Mouse (Mus musculus) stomach, embryonic 14.5 days (tissue): ENCODE data around the gene Abcb9. TPM values are rescaled to one million over a fixed set of nuclear protein-coding genes. Genes with fewer than 3 reads are reported as not detected.
A peak's percentile ranks its signal among the peaks of the same experiment; 100 is the strongest.

ENCODE experiments used
- ATAC-seq: fragments of 200-750 bp; cut with Nextera tagmentation; 2 replicates; pipeline ENCODE4 v1.8.0; 2017; ENCODE audit warnings: low read depth, moderate TSS enrichment; ENCODE audit not compliant: insufficient number of reproducible peaks, insufficient read depth, low FRiP score
- H3K27ac ChIP-seq: fragments of 300-500 bp; sonication (generic); 2 replicates; pipeline ENCODE4 v1.5.1; 2014; ENCODE audit warnings: mild to moderate bottlenecking, low read length, moderate library complexity, mixed read lengths
- H3K27me3 ChIP-seq: fragments of 300-500 bp; sonication (generic); 2 replicates; pipeline ENCODE4 v1.6.1; 2014; ENCODE audit warnings: low read length, control low read depth, mixed read lengths; ENCODE audit not compliant: control insufficient read depth, insufficient read depth
- H3K36me3 ChIP-seq: fragments of 300-500 bp; sonication (generic); 2 replicates; pipeline ENCODE4 v1.6.1; 2014; ENCODE audit warnings: mild to moderate bottlenecking, control low read depth, low read length, moderate library complexity, mixed read lengths; ENCODE audit not compliant: control insufficient read depth, insufficient read depth
- H3K4me1 ChIP-seq: fragments of 300-500 bp; sonication (generic); 2 replicates; pipeline ENCODE4 v1.6.1; 2014; ENCODE audit warnings: low read length, control low read depth, mixed read lengths; ENCODE audit not compliant: control insufficient read depth, insufficient read depth
- H3K4me2 ChIP-seq: fragments of 300-500 bp; sonication (generic); replicated peaks from 2 replicates; pipeline ENCODE4 v1.6.1; 2014; ENCODE audit warnings: low read depth, low read length, control low read depth
- H3K4me3 ChIP-seq: fragments of 300-500 bp; sonication (generic); 2 replicates; pipeline ENCODE4 v1.5.1; 2014; ENCODE audit warnings: low read depth, low read length, control low read depth
- H3K9ac ChIP-seq: fragments of 300-500 bp; sonication (generic); replicated peaks from 2 replicates; pipeline ENCODE4 v1.6.1; 2014; ENCODE audit warnings: low read depth, mild to moderate bottlenecking, control low read depth, low read length, moderate library complexity, mixed read lengths
- H3K9me3 ChIP-seq: fragments of 300-500 bp; sonication (generic); 2 replicates; pipeline ENCODE4 v1.6.1; 2016; ENCODE audit warnings: low read depth, low read length, control low read depth; ENCODE audit not compliant: control insufficient read depth
- WGBS: fragments of 180-500 bp; shearing (Covaris S2); extraction: QIAGEN DNeasy Blood & Tissue Kit; methylation state at CpG from one replicate; pipeline ENCODE4 v1.1.7; 2014; 5-methylcytosine and 5-hydroxymethylcytosine counted together
- polyA plus RNA-seq: library from polyadenylated mRNA; unstranded; fragments of >200 nt; fragmentation: Nextera tagmentation; extraction: Ambion mirVana; gene quantifications from 2 replicates; pipeline ENCODE4 v1.2.1, GENCODE M21; 2014

Abcb9 gene
- polyA plus RNA-seq, 1 experiment from 2014 or later: 1.7 TPM

DNA sequence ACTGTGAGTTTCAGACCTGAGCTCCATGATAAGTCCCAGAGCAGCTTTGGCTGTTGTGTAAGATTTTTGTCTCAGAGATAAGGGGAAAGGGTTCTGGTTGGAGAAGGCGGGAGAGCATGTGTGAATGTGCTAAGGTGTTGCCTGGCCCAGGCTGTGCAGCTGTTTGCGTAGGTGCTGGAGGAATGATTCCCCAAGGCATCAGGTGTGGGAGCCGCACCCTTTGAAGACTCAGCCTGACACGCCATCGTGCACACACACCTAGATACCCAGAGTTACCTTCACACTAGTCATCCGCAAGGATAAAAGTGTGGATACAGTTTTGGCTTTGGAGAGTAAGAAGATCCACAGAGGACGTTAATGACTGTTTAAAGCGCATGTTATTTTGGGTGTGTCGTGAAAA is 60.2 kb downstream of the Abcb9 start:
- no peak for ATAC-seq
- 79% methylated on average over 9 of the region's 9 CpGs for WGBS
- Histone ChIP-seq H3K4me1 (peaks cover 7% of the 10 kb centered on the region), H3K4me2 (no peak overlapping the region), H3K36me3 (no peaks in the 10 kb centered on the region), H3K9ac (no peak overlapping the region), H3K9me3 (no peaks in the 10 kb centered on the region), H3K27ac (no peak overlapping the region), H3K27me3 (no peaks in the 10 kb centered on the region), H3K4me3 (no peak overlapping the region)

DNA sequence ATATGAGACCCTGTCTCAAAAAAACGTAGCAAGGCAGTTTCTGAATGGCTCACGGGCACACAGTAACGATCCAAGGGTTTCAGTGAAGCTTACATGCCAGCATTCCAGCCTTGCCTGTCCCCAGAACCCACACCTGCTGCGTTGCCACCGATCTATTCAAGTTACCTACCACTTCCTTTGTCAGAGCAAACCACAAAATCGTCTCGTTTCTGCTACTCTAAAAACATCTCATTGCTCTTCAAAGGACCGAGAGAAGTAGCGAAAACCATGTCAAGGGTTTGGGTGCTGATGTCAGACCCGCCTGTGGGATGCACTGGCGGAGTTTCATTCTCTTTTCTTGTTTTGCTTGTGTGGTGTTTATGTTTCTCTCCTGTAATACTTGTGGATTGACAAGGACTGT is 61.1 kb downstream of the Abcb9 start:
- no peaks in the 10 kb centered on the region for H3K27me3 ChIP-seq
- no peaks in the 10 kb centered on the region for H3K36me3 ChIP-seq
- H3K27ac ChIP-seq: no peak overlapping the region
- no peaks in the 10 kb centered on the region for H3K9me3 ChIP-seq
- no peak for ATAC-seq
- no peak overlapping the region for H3K9ac ChIP-seq
- H3K4me2 ChIP-seq: no peak overlapping the region
- peaks cover 17% of the 10 kb centered on the region for H3K4me1 ChIP-seq
- WGBS: 76% methylated on average over 11 of the region's 11 CpGs
- H3K4me3 ChIP-seq: no peak overlapping the region

GRCm38 (mm10) chr5:124032001-124032508 is 63.5 kb downstream of the Abcb9 start, which contains the start of gene Vps37b:
Vps37b (minus strand) TSS chr5:124032270.
- H3K9me3 ChIP-seq: no peaks in the 10 kb centered on the region
- H3K27me3 ChIP-seq: no peaks in the 10 kb centered on the region
- H3K4me3 ChIP-seq: peak within 1 kb of the TSS; percentile 91
- H3K27ac ChIP-seq: peak within 1 kb of the TSS; percentile 91
- no peaks in the 10 kb centered on the region for H3K36me3 ChIP-seq
- peak within 1 kb of the TSS; percentile 90 for H3K9ac ChIP-seq
- H3K4me1 ChIP-seq: peaks cover 26% of the 10 kb centered on the region
- WGBS: under 1% methylated on average over 52 of the region's 52 CpGs
- peak within 1 kb of the TSS; percentile 81 for H3K4me2 ChIP-seq
- ATAC-seq: peak; percentile 76

DNA sequence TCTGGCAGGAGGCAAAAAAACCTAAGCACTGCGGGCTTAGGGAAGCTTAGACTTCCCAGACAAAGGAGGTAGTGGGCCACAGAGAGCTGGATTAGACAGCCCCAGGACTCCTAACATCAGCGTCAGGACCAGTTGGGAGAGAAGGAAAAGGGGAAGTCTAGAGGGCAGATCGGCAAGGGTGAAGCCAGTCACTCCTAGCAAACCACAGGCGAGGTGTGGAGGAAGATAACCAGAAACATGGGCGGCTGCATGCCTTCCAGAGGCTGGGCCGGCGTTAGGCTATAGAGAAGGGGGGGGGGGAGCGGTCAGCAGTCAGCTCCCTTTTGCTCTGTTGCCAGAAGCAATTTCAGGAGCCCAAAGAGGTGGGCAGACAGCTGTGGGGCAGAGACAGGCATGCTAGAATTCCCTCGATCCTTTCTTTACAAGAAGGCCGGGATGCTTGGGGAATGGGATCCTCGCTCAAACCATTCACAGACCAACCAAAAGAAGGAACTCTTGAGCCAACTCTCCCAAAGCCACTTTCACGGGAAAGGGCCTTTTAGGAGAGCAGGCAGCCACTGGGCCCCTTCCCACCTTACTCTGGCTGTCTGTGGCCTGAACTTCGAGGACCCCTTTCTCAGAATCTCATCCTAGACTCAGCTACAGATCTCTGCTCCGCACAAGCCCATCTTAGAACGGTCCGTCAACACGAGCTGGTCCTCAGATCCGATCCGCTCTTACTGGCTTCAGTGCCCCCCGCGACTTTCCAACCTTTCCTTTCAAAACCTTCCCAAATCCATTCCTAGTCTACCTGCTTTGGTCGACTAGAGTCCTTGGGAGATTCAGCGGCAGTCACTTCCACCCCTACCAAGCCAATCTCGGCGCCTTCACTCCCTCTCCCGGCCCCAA is 64.3 kb downstream of the Abcb9 start:
- ATAC-seq: peak; percentile 71
- no peaks in the 10 kb centered on the region for H3K27me3 ChIP-seq
- peak overlapping the region; percentile 81 for H3K4me2 ChIP-seq
- H3K4me3 ChIP-seq: peak overlapping the region; percentile 91
- no peaks in the 10 kb centered on the region; the same call in 1 of the 2 replicates for H3K36me3 ChIP-seq
- no peaks in the 10 kb centered on the region for H3K9me3 ChIP-seq
- H3K9ac ChIP-seq: peak overlapping the region; percentile 90
- under 1% methylated on average over 26 of the region's 26 CpGs for WGBS
- H3K27ac ChIP-seq: peak overlapping the region; percentile 91
- H3K4me1 ChIP-seq: peaks cover 30% of the 10 kb centered on the region

GRCm38 (mm10) chr5:124030386-124031067 is 65.1 kb downstream of the Abcb9 start:
- no peak for ATAC-seq
- peak overlapping the region; percentile 81 for H3K4me2 ChIP-seq
- peak overlapping the region; percentile 91 for H3K4me3 ChIP-seq
- H3K9me3 ChIP-seq: no peaks in the 10 kb centered on the region
- peak overlapping the region; percentile 91; the same call in 1 of the 2 replicates for H3K27ac ChIP-seq
- 51% methylated on average over 12 of the region's 12 CpGs for WGBS
- peaks cover 36% of the 10 kb centered on the region for H3K4me1 ChIP-seq
- peaks cover 5% of the 10 kb centered on the region; the same call in 1 of the 2 replicates for H3K36me3 ChIP-seq
- H3K27me3 ChIP-seq: no peaks in the 10 kb centered on the region
- peak overlapping the region; percentile 90 for H3K9ac ChIP-seq

- no peak overlapping the region for H3K27ac ChIP-seq
- peaks cover 36% of the 10 kb centered on the region for H3K4me1 ChIP-seq
Measured at GRCm38 (mm10) chr5:124029220-124030035, 66.2 kb downstream of the Abcb9 start.

DNA sequence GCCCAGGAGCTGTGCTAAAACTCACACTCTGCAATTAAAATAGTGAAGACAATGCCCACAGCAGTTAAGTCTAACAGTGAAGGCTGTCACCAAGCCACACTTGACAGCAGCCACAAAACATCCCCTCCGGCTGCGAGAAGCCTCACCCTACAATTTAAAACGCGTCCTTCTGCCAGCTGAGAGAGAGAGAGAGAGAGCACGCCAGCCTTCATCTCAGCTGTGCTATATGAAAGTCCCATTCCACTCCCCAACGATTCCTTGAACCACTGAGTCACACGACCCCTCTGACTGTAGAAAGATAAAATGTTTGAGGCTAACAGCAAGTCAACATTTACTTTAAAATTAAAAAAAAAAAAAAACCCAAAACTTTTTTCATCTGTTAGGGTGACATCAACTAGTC is 66.9 kb downstream of the Abcb9 start:
- 72% methylated on average over 7 of the region's 7 CpGs for WGBS
- Histone ChIP-seq H3K9me3 (no peaks in the 10 kb centered on the region), H3K4me1 (peaks cover 36% of the 10 kb centered on the region), H3K36me3 (peaks cover 5% of the 10 kb centered on the region; the same call in 1 of the 2 replicates), H3K27me3 (no peaks in the 10 kb centered on the region), H3K4me2 (no peak overlapping the region), H3K4me3 (no peak overlapping the region), H3K9ac (no peak overlapping the region), H3K27ac (no peak overlapping the region)
- no peak for ATAC-seq

More at GRCm38 (mm10) chr5:124029220-124030035, 66.2 kb downstream of the Abcb9 start:
- Histone ChIP-seq H3K27me3 (no peaks in the 10 kb centered on the region), H3K36me3 (peaks cover 5% of the 10 kb centered on the region; the same call in 1 of the 2 replicates), H3K4me2 (peak overlapping the region; percentile 81; the same call in 1 of the 2 replicates), H3K4me3 (no peak overlapping the region), H3K9me3 (no peaks in the 10 kb centered on the region), H3K9ac (no peak overlapping the region)
- no peak for ATAC-seq
- 79% methylated on average over 19 of the region's 19 CpGs for WGBS
